24 mouse cellular contexts compared by ENCODE assay signal in genomic region chr7:16178114-16178513, GRCm38 (mm10). TPM values are rescaled to one million over a fixed set of nuclear protein-coding genes. Genes with fewer than 3 reads are reported as not detected.
DNase-seq lines count a peak whose midpoint lies in the region; ATAC-seq and TF ChIP-seq lines count a peak whose summit lies in the region.
"Had no signal": no experiment of that assay in that cellular context is flagged by ENCODE, and none has a peak within 500 bp of the region (broad histone marks: within the 10 kb centered on the region; RNA-seq: fewer than 3 reads in every experiment).

No protein-coding gene starts in this region.

- H3K27ac ChIP-seq in hindbrain, embryonic 13.5 days, result no peak overlapping the region
- H3K27ac ChIP-seq in hindbrain, embryonic 14.5 days, result no peak overlapping the region
- no peak overlapping the region for H3K27ac ChIP-seq in midbrain, embryonic 11.5 days (ENCODE audit: low read depth, low read length)
- H3K27ac ChIP-seq in midbrain, embryonic 14.5 days (replicated peaks; ENCODE audit: low read depth, low read length), result no peak overlapping the region
- no peak overlapping the region for H3K27ac ChIP-seq in CH12.LX (ENCODE audit: insufficient read depth, low read depth)
- no peak overlapping the region for H3K27ac ChIP-seq in ES-E14 (ENCODE audit: insufficient read depth, low read depth, low read length, poor library complexity, severe bottlenecking)

- H3K27me3 ChIP-seq in hindbrain, embryonic 13.5 days, result no peaks in the 10 kb centered on the region
- no peaks in the 10 kb centered on the region for H3K27me3 ChIP-seq in hindbrain, embryonic 14.5 days (ENCODE audit: control insufficient read depth, insufficient read depth, low read length)
- H3K27me3 ChIP-seq in midbrain, embryonic 11.5 days (ENCODE audit: control insufficient read depth, insufficient read depth, low read length), result no peaks in the 10 kb centered on the region
- no peaks in the 10 kb centered on the region for H3K27me3 ChIP-seq in midbrain, embryonic 14.5 days (ENCODE audit: control insufficient read depth, insufficient read depth, low read length)
- peaks cover 10% of the 10 kb centered on the region for H3K27me3 ChIP-seq in CH12.LX (replicated peaks)
- H3K27me3 ChIP-seq: Patski had no signal

- no peak for TF ChIP-seq EP300 in CH12.LX (IDR thresholded peaks at IDR 0.05; ENCODE audit: low read length)

- peaks cover 37% of the 10 kb centered on the region for H3K4me1 ChIP-seq in hindbrain, embryonic 13.5 days (replicated peaks)
- peaks cover 14% of the 10 kb centered on the region for H3K4me1 ChIP-seq in hindbrain, embryonic 14.5 days (replicated peaks; ENCODE audit: control insufficient read depth, insufficient read depth, low read length)
- peaks cover 10% of the 10 kb centered on the region for H3K4me1 ChIP-seq in midbrain, embryonic 11.5 days (ENCODE audit: control insufficient read depth, insufficient read depth, low read length)
- peaks cover 23% of the 10 kb centered on the region for H3K4me1 ChIP-seq in midbrain, embryonic 14.5 days (ENCODE audit: control insufficient read depth, insufficient read depth, low read length)
- peaks cover 0 to 32% of the 10 kb centered on the region in 2 experiments; a peak in 3 of 4 replicates for H3K4me1 ChIP-seq in CH12.LX (ENCODE audit: control insufficient read depth in 1 of 2, insufficient read depth in 2 of 2)
- peaks cover 0 to 3% of the 10 kb centered on the region in 2 experiments; a peak in 2 of 4 replicates for H3K4me1 ChIP-seq in ES-E14 (ENCODE audit: control insufficient read depth in 2 of 2, insufficient read depth in 2 of 2, low read length in 2 of 2, poor library complexity in 1 of 2)

- TF ChIP-seq CTCF in CH12.LX (conservative IDR thresholded peaks at IDR 0.05 in 1 of 2, IDR thresholded peaks at IDR 0.05 in 1 of 2; ENCODE audit: low read depth in 2 of 2, low read length in 2 of 2), result no peak

- H3K36me3 ChIP-seq in hindbrain, embryonic 13.5 days, result peaks cover 51% of the 10 kb centered on the region
- H3K36me3 ChIP-seq in hindbrain, embryonic 14.5 days (replicated peaks; ENCODE audit: control insufficient read depth, insufficient read depth), result peaks cover 45% of the 10 kb centered on the region
- H3K36me3 ChIP-seq in midbrain, embryonic 11.5 days (ENCODE audit: control insufficient read depth, insufficient read depth, low read length), result peaks cover 8% of the 10 kb centered on the region
- H3K36me3 ChIP-seq in midbrain, embryonic 14.5 days (ENCODE audit: control insufficient read depth, insufficient read depth, low read length), result peaks cover 47% of the 10 kb centered on the region
- H3K36me3 ChIP-seq in CH12.LX (replicated peaks in 1 of 2; ENCODE audit: control insufficient read depth in 1 of 2, insufficient read depth in 1 of 2, low read length in 1 of 2) (peaks cover 11 to 27% of the 10 kb centered on the region in 2 experiments), ES-E14 (ENCODE audit: control insufficient read depth, insufficient read depth, low read length, poor library complexity, severe bottlenecking) (no peaks in the 10 kb centered on the region)
- H3K36me3 ChIP-seq: G1E had no signal

- H3K79me2 ChIP-seq in CH12.LX (replicated peaks; ENCODE audit: control insufficient read depth, extremely low read depth, insufficient read depth, poor library complexity, severe bottlenecking), result no peaks in the 10 kb centered on the region

- TF ChIP-seq RAD21 in CH12.LX (IDR thresholded peaks at IDR 0.05; ENCODE audit: low read depth, low read length), result no peak

- DNase-seq in hindbrain, embryonic 14.5 days (ENCODE audit: low spot score), result no peak
- DNase-seq in midbrain, embryonic 11.5 days (ENCODE audit: low spot score, missing footprints), result peak; percentile 12
- no peak for DNase-seq in midbrain, embryonic 14.5 days
- no peak for DNase-seq in CH12.LX (ENCODE audit: extremely low read depth)
- no peak for DNase-seq in ES-E14 (ENCODE audit: low read depth, low spot score)
- no peak for DNase-seq in adrenal gland, adult 8-10 months
- no peak for DNase-seq in right cerebral cortex, adult 2 months (ENCODE audit: low spot score in 2 of 2)
- DNase-seq: adrenal gland, adult 2 months; adrenal gland, postnatal 10 days; adrenal gland, postnatal 14 days; adrenal gland, postnatal 25 days; adrenal gland, postnatal 36 days; B cell, adult 2 months; cerebellum, adult 11 months; cerebellum, adult 11-12 months; cerebellum, adult 18-20 months; cerebellum, adult 2 months; cerebellum, adult 8-10 months had no signal

- H3K9ac ChIP-seq in hindbrain, embryonic 13.5 days, result 0 out of 2 replicates have a peak overlapping the region, but pooled peaks have one; percentile 13
- H3K9ac ChIP-seq in hindbrain, embryonic 14.5 days, result no peak overlapping the region
- no peak overlapping the region for H3K9ac ChIP-seq in midbrain, embryonic 11.5 days (ENCODE audit: low read length)
- H3K9ac ChIP-seq in midbrain, embryonic 14.5 days (replicated peaks; ENCODE audit: low read length), result no peak overlapping the region
- H3K9ac ChIP-seq in CH12.LX (ENCODE audit: insufficient read depth, low read depth), result no peak overlapping the region
- no peak overlapping the region for H3K9ac ChIP-seq in ES-E14 (ENCODE audit: insufficient read depth, low read depth, low read length, poor library complexity, severe bottlenecking)

- H3K4me3 ChIP-seq in hindbrain, embryonic 13.5 days, result no peak overlapping the region
- H3K4me3 ChIP-seq in hindbrain, embryonic 14.5 days (replicated peaks; ENCODE audit: low read length), result no peak overlapping the region
- no peak overlapping the region for H3K4me3 ChIP-seq in midbrain, embryonic 11.5 days (ENCODE audit: low read depth, low read length)
- H3K4me3 ChIP-seq in midbrain, embryonic 14.5 days (replicated peaks; ENCODE audit: low read depth, low read length), result no peak overlapping the region
- no peak overlapping the region for H3K4me3 ChIP-seq in CH12.LX (replicated peaks in 1 of 3; ENCODE audit: low read depth in 2 of 3, low read length in 2 of 3, poor library complexity in 1 of 3)
- no peak overlapping the region for H3K4me3 ChIP-seq in ES-E14 (ENCODE audit: insufficient read depth in 1 of 2, low read depth in 1 of 2, low read length in 2 of 2, poor library complexity in 1 of 2, severe bottlenecking in 1 of 2)

- dilution Hi-C loops in CH12.LX (cut with MboI; ENCODE audit: extremely low pct_ligation_motif_present, extremely low pct_unique_long_range_greater_than_20kb, low sequenced_read_pairs), result no loop called here

- no peak overlapping the region for H3K4me2 ChIP-seq in hindbrain, embryonic 13.5 days
- H3K4me2 ChIP-seq in hindbrain, embryonic 14.5 days (replicated peaks), result no peak overlapping the region
- H3K4me2 ChIP-seq in midbrain, embryonic 11.5 days, result no peak overlapping the region
- no peak overlapping the region for H3K4me2 ChIP-seq in midbrain, embryonic 14.5 days (ENCODE audit: low read length)
- H3K4me2 ChIP-seq in CH12.LX (ENCODE audit: insufficient read depth, low read depth, poor library complexity, severe bottlenecking), result no peak overlapping the region

- no peak for ATAC-seq in hindbrain, embryonic 13.5 days (ENCODE audit: low FRiP score)
- no peak for ATAC-seq in hindbrain, embryonic 14.5 days (ENCODE audit: low FRiP score)
- no peak for ATAC-seq in midbrain, embryonic 11.5 days (ENCODE audit: low FRiP score)
- ATAC-seq in midbrain, embryonic 14.5 days (ENCODE audit: low FRiP score, low TSS enrichment), result no peak
- ATAC-seq: activated CD4-positive, CD25-positive, alpha-beta regulatory T cell, adult 4 months; CD4-positive, CD25-positive, alpha-beta regulatory T cell, adult 4 months; Patski had no signal

- in situ Hi-C loops in CH12.LX (cut with MboI; ENCODE audit: low pct_ligation_motif_present, low pct_unique_long_range_greater_than_20kb, low sequenced_read_pairs) (no loop called here), ES-E14 (cut with MboI; ENCODE audit: low sequenced_read_pairs in 2 of 2, unreplicated experiment in 2 of 2) (no loop called here)

- 88% methylated on average over 4 of the region's 4 CpGs for WGBS in hindbrain, embryonic 13.5 days
- WGBS in hindbrain, embryonic 14.5 days, result 85% methylated on average over 4 of the region's 4 CpGs
- 81% methylated on average over 4 of the region's 4 CpGs for WGBS in midbrain, embryonic 11.5 days
- WGBS in midbrain, embryonic 14.5 days, result 78% methylated on average over 4 of the region's 4 CpGs

- no peak for TF ChIP-seq POLR2A in CH12.LX (IDR thresholded peaks at IDR 0.05; ENCODE audit: low read depth, low read length)

- no peaks in the 10 kb centered on the region for H3K9me3 ChIP-seq in hindbrain, embryonic 13.5 days
- no peaks in the 10 kb centered on the region for H3K9me3 ChIP-seq in hindbrain, embryonic 14.5 days (ENCODE audit: control insufficient read depth, low read length)
- H3K9me3 ChIP-seq in midbrain, embryonic 11.5 days (ENCODE audit: control insufficient read depth, low read length), result no peaks in the 10 kb centered on the region
- no peaks in the 10 kb centered on the region for H3K9me3 ChIP-seq in midbrain, embryonic 14.5 days (ENCODE audit: control insufficient read depth, low read length)
- H3K9me3 ChIP-seq in CH12.LX (replicated peaks; ENCODE audit: low read length) (peaks cover 2% of the 10 kb centered on the region), ES-E14 (ENCODE audit: control insufficient read depth, insufficient read depth, low read depth, low read length) (no peaks in the 10 kb centered on the region)
- H3K9me3 ChIP-seq: G1E had no signal

RNA-seq across cellular contexts. Expression of gene Meis3, which starts 3.2 kb away (rescaled TPM):
- polyA plus RNA-seq in hindbrain, embryonic 13.5 days (2015; fragmentation: Nextera tagmentation; extraction: Ambion mirVana), result 147 and 160 TPM in 2 replicates
- 98.4 and 121 TPM in 2 replicates for polyA plus RNA-seq in hindbrain, embryonic 14.5 days (2014; fragmentation: Nextera tagmentation; extraction: Ambion mirVana)
- 74.7 and 80.7 TPM in 2 replicates for polyA plus RNA-seq in midbrain, embryonic 11.5 days (2014; fragmentation: Nextera tagmentation; extraction: Ambion mirVana)
- 137 and 151 TPM in 2 replicates for polyA plus RNA-seq in midbrain, embryonic 14.5 days (2014; fragmentation: Nextera tagmentation; extraction: Ambion mirVana)
- total RNA-seq in CH12.LX (2012; rRNA removed) (9.4 and 10.2 TPM in 2 replicates), CH12.LX (2014; rRNA removed) (7.1 and 7.9 TPM in 2 replicates), ES-E14 (2012; rRNA removed) (2.6 and 3.8 TPM in 2 replicates)
- 10.1 and 11.8 TPM in 2 replicates for polyA plus RNA-seq in CH12.LX (2012; ENCODE audit: insufficient read length, low read depth)
- total RNA-seq in adrenal gland, adult 8-10 months (2022), result 10 to 100 TPM; 11.5 to 27.5 (median 19.7) TPM

RNA-seq across cellular contexts. Expression of gene Dhx34, which starts 43.7 kb away (rescaled TPM):
- 13.5 and 13.8 TPM in 2 replicates for polyA plus RNA-seq in hindbrain, embryonic 13.5 days (2015; fragmentation: Nextera tagmentation; extraction: Ambion mirVana)
- polyA plus RNA-seq in hindbrain, embryonic 14.5 days (2014; fragmentation: Nextera tagmentation; extraction: Ambion mirVana), result 7.8 and 9.9 TPM in 2 replicates
- polyA plus RNA-seq in midbrain, embryonic 11.5 days (2014; fragmentation: Nextera tagmentation; extraction: Ambion mirVana), result 9.0 and 10.3 TPM in 2 replicates
- 11.6 and 11.9 TPM in 2 replicates for polyA plus RNA-seq in midbrain, embryonic 14.5 days (2014; fragmentation: Nextera tagmentation; extraction: Ambion mirVana)
- total RNA-seq in CH12.LX (2012; rRNA removed) (14.8 and 18.0 TPM in 2 replicates), CH12.LX (2014; rRNA removed) (6.9 and 8.8 TPM in 2 replicates), ES-E14 (2012; rRNA removed) (8.6 and 11.0 TPM in 2 replicates)
- polyA plus RNA-seq in CH12.LX (2012; ENCODE audit: insufficient read length, low read depth), result 11.8 and 15.2 TPM in 2 replicates
- 10 to 100 TPM; 13.7 to 20.3 (median 16.9) TPM for total RNA-seq in adrenal gland, adult 8-10 months (2022)

RNA-seq across cellular contexts. Expression of gene Slc8a2, which starts 48.5 kb away (rescaled TPM):
- polyA plus RNA-seq in hindbrain, embryonic 13.5 days (2015; fragmentation: Nextera tagmentation; extraction: Ambion mirVana), result 0.96 and 1.1 TPM in 2 replicates
- 0.95 and 1.4 TPM in 2 replicates for polyA plus RNA-seq in hindbrain, embryonic 14.5 days (2014; fragmentation: Nextera tagmentation; extraction: Ambion mirVana)
- polyA plus RNA-seq in midbrain, embryonic 11.5 days (2014; fragmentation: Nextera tagmentation; extraction: Ambion mirVana), result 0.27 and 0.34 TPM in 2 replicates
- 1.1 and 1.2 TPM in 2 replicates for polyA plus RNA-seq in midbrain, embryonic 14.5 days (2014; fragmentation: Nextera tagmentation; extraction: Ambion mirVana)
- total RNA-seq in CH12.LX (2012; rRNA removed) (0.04 TPM in 2 replicates), CH12.LX (2014; rRNA removed) (not detected in 2 replicates), ES-E14 (2012; rRNA removed) (3.1 and 7.8 TPM in 2 replicates)
- polyA plus RNA-seq in CH12.LX (2012; ENCODE audit: insufficient read length, low read depth), result 0.08 and 0.10 TPM in 2 replicates
- total RNA-seq in adrenal gland, adult 8-10 months (2022), result 1 to 10 TPM; 2.8 to 5.5 (median 4.1) TPM
- total RNA-seq: MEL had no signal
- polyA plus RNA-seq: activated CD4-positive, CD25-positive, alpha-beta regulatory T cell, adult 4 months; CD4-positive, CD25-positive, alpha-beta regulatory T cell, adult 4 months had no signal

RNA-seq across cellular contexts. Expression of gene Kptn, which starts 58.4 kb away (rescaled TPM):
- 37.3 and 42.2 TPM in 2 replicates for polyA plus RNA-seq in hindbrain, embryonic 13.5 days (2015; fragmentation: Nextera tagmentation; extraction: Ambion mirVana)
- polyA plus RNA-seq in hindbrain, embryonic 14.5 days (2014; fragmentation: Nextera tagmentation; extraction: Ambion mirVana), result 34.8 and 37.1 TPM in 2 replicates
- 16.2 and 18.2 TPM in 2 replicates for polyA plus RNA-seq in midbrain, embryonic 11.5 days (2014; fragmentation: Nextera tagmentation; extraction: Ambion mirVana)
- 33.1 and 40.5 TPM in 2 replicates for polyA plus RNA-seq in midbrain, embryonic 14.5 days (2014; fragmentation: Nextera tagmentation; extraction: Ambion mirVana)
- total RNA-seq in CH12.LX (2012; rRNA removed), result 17.5 and 19.1 TPM in 2 replicates
- total RNA-seq in CH12.LX (2014; rRNA removed), result 25.4 and 25.8 TPM in 2 replicates
- polyA plus RNA-seq in CH12.LX (2012; ENCODE audit: insufficient read length, low read depth), result 14.2 and 14.5 TPM in 2 replicates
- 15.4 and 20.0 TPM in 2 replicates for total RNA-seq in ES-E14 (2012; rRNA removed)
- total RNA-seq in adrenal gland, adult 8-10 months (2022), result 10 to 100 TPM; 19.6 to 35.1 (median 30.2) TPM
